8 mouse cellular contexts compared by ENCODE assay signal in genomic region chr5:53268095-53268692, GRCm38 (mm10). TPM values are rescaled to one million over a fixed set of nuclear protein-coding genes. Genes with fewer than 3 reads are reported as not detected.
A peak's percentile ranks its signal among the peaks of the same experiment; 100 is the strongest.
DNase-seq lines count a peak whose midpoint lies in the region; ATAC-seq and TF ChIP-seq lines count a peak whose summit lies in the region.

No protein-coding gene starts in this region.

- no peak for DNase-seq in hindbrain, embryonic 10.5 days (ENCODE audit: low spot score)
- DNase-seq in ES-CJ7 (ENCODE audit: low read depth, low spot score) = peak; percentile 14
- no peak for DNase-seq in hindbrain, postnatal 0 days (ENCODE audit: low spot score)
- no peak for DNase-seq in layer of hippocampus, adult 9-11 months
- no peak for DNase-seq in embryo, embryonic 10.5 days (ENCODE audit: low spot score)
- DNase-seq in layer of hippocampus, postnatal 36 days = no peak

- ATAC-seq in hindbrain, embryonic 12.5 days (ENCODE audit: low FRiP score) = no peak
- no peak for ATAC-seq in hindbrain, postnatal 0 days

- TF ChIP-seq POLR2A in embryonic fibroblast, embryonic 13.5 days (IDR thresholded peaks at IDR 0.05; ENCODE audit: low read depth, low read length) = no peak

- H3K4me2 ChIP-seq in hindbrain, embryonic 12.5 days (replicated peaks) = peak overlapping the region; percentile 62; the same call in 1 of the 2 replicates
- H3K4me2 ChIP-seq in hindbrain, postnatal 0 days (ENCODE audit: low read depth, low read length) = peak overlapping the region; percentile 83

- TF ChIP-seq CTCF in embryonic fibroblast, embryonic 13.5 days (IDR thresholded peaks at IDR 0.05; ENCODE audit: borderline replicate concordance, insufficient read depth, low read length) = peak; percentile 49; the same call in 1 of the 2 replicates
- TF ChIP-seq CTCF in hindbrain, postnatal 0 days (IDR thresholded peaks at IDR 0.05; ENCODE audit: low read depth) = no peak

- no peak overlapping the region for H3K4me3 ChIP-seq in hindbrain, embryonic 12.5 days
- H3K4me3 ChIP-seq in hindbrain, embryonic 10.5 days = no peak overlapping the region
- H3K4me3 ChIP-seq in embryonic fibroblast, embryonic 13.5 days (ENCODE audit: insufficient read depth, low read length) = no peak overlapping the region
- no peak overlapping the region for H3K4me3 ChIP-seq in hindbrain, postnatal 0 days (ENCODE audit: low read length)

- no peaks in the 10 kb centered on the region for H3K27me3 ChIP-seq in hindbrain, embryonic 12.5 days
- H3K27me3 ChIP-seq in hindbrain, embryonic 10.5 days (ENCODE audit: insufficient read depth, poor library complexity, severe bottlenecking) = no peaks in the 10 kb centered on the region
- no peaks in the 10 kb centered on the region for H3K27me3 ChIP-seq in hindbrain, postnatal 0 days (ENCODE audit: insufficient read depth, low read length)

- no peak overlapping the region for H3K9ac ChIP-seq in hindbrain, embryonic 12.5 days
- H3K9ac ChIP-seq in hindbrain, postnatal 0 days (replicated peaks; ENCODE audit: low read length) = 0 out of 2 replicates have a peak overlapping the region, but pooled peaks have one; percentile 17

- H3K36me3 ChIP-seq in hindbrain, embryonic 12.5 days = no peaks in the 10 kb centered on the region
- H3K36me3 ChIP-seq in hindbrain, embryonic 10.5 days = 0 out of 2 replicates have a peak, but pooled peaks cover 6% of the 10 kb centered on the region
- H3K36me3 ChIP-seq in hindbrain, postnatal 0 days (ENCODE audit: insufficient read depth, low read length) = no peaks in the 10 kb centered on the region

- peaks cover 16% of the 10 kb centered on the region for H3K4me1 ChIP-seq in hindbrain, embryonic 12.5 days
- H3K4me1 ChIP-seq in hindbrain, embryonic 10.5 days (replicated peaks) = peaks cover 29% of the 10 kb centered on the region
- H3K4me1 ChIP-seq in embryonic fibroblast, embryonic 13.5 days (ENCODE audit: control insufficient read depth, insufficient read depth, low read length) = no peaks in the 10 kb centered on the region; the same call in 1 of the 2 replicates
- peaks cover 15% of the 10 kb centered on the region for H3K4me1 ChIP-seq in hindbrain, postnatal 0 days (ENCODE audit: insufficient read depth, low read length)

- 0 out of 2 replicates have a peak overlapping the region, but pooled peaks have one; percentile 23 for H3K27ac ChIP-seq in hindbrain, embryonic 12.5 days
- no peak overlapping the region for H3K27ac ChIP-seq in hindbrain, embryonic 10.5 days
- H3K27ac ChIP-seq in embryonic fibroblast, embryonic 13.5 days (ENCODE audit: insufficient read depth, low read length) = no peak overlapping the region
- no peak overlapping the region for H3K27ac ChIP-seq in hindbrain, postnatal 0 days

- 70% methylated on average over 6 of the region's 6 CpGs for WGBS in hindbrain, embryonic 12.5 days
- 81% methylated on average over 6 of the region's 6 CpGs for WGBS in hindbrain, embryonic 10.5 days
- whole genome bisulfite sequencing in hindbrain, postnatal 0 days = 68% methylated on average over 6 of the region's 6 CpGs

- H3K9me3 ChIP-seq in hindbrain, embryonic 12.5 days (replicated peaks) = no peaks in the 10 kb centered on the region
- H3K9me3 ChIP-seq in hindbrain, embryonic 10.5 days = no peaks in the 10 kb centered on the region
- H3K9me3 ChIP-seq in hindbrain, postnatal 0 days (ENCODE audit: low read length) = no peaks in the 10 kb centered on the region

RNA-seq across cellular contexts. Expression of gene Smim20, which starts 1.3 kb away (rescaled TPM):
- 62.9 and 63.0 TPM in 2 replicates for polyA plus RNA-seq in hindbrain, embryonic 12.5 days (2016; fragmentation: Nextera tagmentation; extraction: Ambion mirVana)
- polyA plus RNA-seq in hindbrain, embryonic 10.5 days (2016; fragmentation: Nextera tagmentation; extraction: Ambion mirVana) = 67.8 and 74.2 TPM in 2 replicates
- polyA plus RNA-seq in embryonic fibroblast, embryonic 13.5 days (2011; ENCODE audit: insufficient read length, low read depth, missing spikeins) = 25.8 and 29.4 TPM in 2 replicates
- 42.8 and 57.1 TPM in 2 replicates for total RNA-seq in hindbrain, postnatal 0 days (2014; rRNA removed)
- 88.3 and 94.8 TPM in 2 replicates for polyA plus RNA-seq in hindbrain, postnatal 0 days (2015; fragmentation: Nextera tagmentation; extraction: Ambion mirVana)
- total RNA-seq in layer of hippocampus, postnatal 36 days (2021) = 10 to 100 TPM; 39.0 to 43.9 TPM

RNA-seq across cellular contexts. Expression of gene Sel1l3, which starts 54.5 kb away (rescaled TPM):
- polyA plus RNA-seq in hindbrain, embryonic 12.5 days (2016; fragmentation: Nextera tagmentation; extraction: Ambion mirVana) = 4.8 and 5.1 TPM in 2 replicates
- 2.3 and 2.7 TPM in 2 replicates for polyA plus RNA-seq in hindbrain, embryonic 10.5 days (2016; fragmentation: Nextera tagmentation; extraction: Ambion mirVana)
- polyA plus RNA-seq in embryonic fibroblast, embryonic 13.5 days (2011; ENCODE audit: insufficient read length, low read depth, missing spikeins) = 0.17 and 0.32 TPM in 2 replicates
- 19.1 and 22.4 TPM in 2 replicates for total RNA-seq in hindbrain, postnatal 0 days (2014; rRNA removed)
- polyA plus RNA-seq in hindbrain, postnatal 0 days (2015; fragmentation: Nextera tagmentation; extraction: Ambion mirVana) = 4.7 and 4.8 TPM in 2 replicates
- 10 to 100 TPM; 40.7 to 44.2 TPM for total RNA-seq in layer of hippocampus, postnatal 36 days (2021)
